Mouse (Mus musculus): Measurements from ENCODE around the gene Ccdc15.
"Not testable (repeated sequence)": the region's sequence is repeated elsewhere in the genome, so short reads cannot be mapped to it uniquely, and the experiment has no call there.

Ccdc15 gene

DNA sequence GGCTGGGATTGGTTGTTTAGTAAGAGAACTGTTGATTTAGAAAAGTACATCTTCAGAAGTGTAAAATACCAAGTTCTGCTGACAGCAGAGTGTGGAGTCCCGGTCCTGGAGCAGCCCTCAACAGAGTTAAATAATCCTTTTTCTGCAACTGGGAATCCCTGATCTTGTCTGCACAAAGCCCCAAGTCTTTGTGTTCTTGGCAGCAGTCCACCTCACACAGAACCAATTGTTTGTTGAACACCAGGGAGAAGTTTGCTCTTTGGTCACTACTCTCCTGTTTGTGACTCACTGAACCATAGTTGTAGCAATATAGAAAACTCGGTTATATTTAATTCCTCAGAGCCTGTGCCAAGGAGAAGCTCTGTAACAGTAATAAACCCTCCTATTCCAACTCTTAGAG lies 3.0 kb upstream of the Ccdc15 start:
- no peak for DNase-seq (ENCODE audit: low spot score in 2 of 2)

DNA sequence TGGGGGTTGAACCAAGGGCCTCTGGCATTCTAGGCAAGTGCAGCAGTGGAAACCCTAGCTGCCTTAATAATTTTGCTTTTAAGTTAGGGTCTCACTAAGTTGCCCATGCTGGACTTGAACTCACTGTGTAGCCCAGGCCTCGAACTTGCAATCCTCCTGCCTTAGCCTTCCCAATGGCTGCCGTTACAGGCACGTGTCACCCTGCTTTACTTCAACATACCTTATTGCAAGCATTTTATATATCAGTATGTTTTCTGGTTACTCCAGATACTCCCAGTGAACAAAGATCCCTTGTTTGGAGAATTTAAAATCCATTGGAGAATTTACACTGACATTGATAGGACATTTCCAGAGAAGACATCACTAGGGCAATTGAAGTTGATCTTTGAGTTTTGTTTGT lies 818 bp upstream of the Ccdc15 start:
- no peak for DNase-seq (ENCODE audit: low spot score in 2 of 2)

DNA sequence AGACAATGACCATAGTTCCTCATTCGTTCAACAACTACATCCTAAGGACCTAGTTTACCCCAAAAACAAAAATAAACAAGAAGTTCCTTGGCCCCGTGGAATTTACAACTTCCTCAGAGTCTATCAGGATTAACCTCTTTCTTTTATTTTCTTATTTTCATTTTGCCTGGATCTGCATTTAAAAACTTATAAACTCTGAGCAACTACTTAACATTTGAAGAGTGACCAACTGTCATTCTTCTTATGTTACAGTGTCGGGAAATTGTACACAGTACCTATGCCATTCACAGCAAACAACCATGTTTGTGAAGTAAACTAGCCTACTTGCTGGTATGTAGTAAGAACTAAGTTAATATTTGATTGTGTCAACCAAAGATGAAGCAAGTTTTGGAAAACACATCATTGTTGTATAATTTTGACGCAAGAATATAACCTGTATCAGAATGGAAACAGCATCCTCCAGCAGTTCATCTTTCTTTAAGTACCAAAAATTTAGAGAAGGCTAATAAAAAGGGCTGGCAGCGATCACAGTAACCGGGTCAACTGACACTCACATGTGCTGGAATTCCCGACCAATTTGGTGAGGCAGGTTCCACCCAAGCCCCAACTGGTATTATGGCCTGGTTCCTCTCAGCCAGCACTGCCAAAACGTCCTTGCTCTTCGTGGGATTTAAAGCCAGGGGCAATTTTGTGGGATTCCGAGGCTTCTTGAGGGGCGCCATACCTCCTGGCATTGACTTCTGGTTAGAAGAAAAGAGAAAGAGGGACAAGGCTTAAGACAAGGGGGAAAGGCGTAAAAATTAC lies 846 bp downstream of the Ccdc15 start:
- DNase-seq (ENCODE audit: low spot score in 2 of 2) = peak in 1 of 2 experiments; percentile 16

DNA sequence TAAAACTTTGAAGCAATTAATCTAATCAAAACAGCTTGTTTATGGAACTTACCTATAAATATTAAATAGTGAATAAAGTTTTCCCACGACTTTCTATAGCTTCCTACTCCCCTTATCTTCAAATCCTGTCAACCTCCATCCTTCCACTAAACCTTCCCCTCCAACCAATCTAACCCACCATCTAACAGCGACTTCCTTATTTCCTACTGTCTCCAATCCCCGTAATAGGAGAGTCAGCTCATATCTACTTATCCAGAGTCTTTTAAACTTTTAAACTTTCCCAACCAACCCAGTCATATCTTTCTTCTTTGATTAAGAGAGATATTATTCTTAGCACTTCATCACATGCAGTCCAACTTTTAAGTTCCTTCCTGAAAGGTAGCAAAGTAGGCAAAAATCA lies 2.8 kb downstream of the Ccdc15 start:
- DNase-seq (ENCODE audit: low spot score in 2 of 2) = no peak

DNA sequence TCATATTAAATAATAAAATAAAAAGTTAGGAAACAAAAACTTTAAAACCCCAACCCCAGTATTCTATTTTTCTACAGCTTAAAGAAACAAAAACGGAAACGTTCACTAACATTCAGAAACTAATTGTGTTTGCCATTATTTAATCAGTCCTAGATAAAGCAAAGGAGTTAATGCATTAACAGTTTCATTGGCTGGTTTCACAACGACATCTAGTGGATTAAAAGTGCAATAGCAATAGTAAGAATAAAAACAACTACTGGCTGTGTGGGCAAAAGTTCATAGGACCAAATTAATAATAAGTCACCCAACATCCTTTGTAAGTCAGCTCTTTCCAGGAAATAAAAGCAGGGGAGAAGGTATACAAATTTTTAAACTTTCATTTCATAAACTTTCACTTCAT lies 18.8 kb downstream of the Ccdc15 start:
- no peak for DNase-seq (ENCODE audit: low spot score in 2 of 2)

DNA sequence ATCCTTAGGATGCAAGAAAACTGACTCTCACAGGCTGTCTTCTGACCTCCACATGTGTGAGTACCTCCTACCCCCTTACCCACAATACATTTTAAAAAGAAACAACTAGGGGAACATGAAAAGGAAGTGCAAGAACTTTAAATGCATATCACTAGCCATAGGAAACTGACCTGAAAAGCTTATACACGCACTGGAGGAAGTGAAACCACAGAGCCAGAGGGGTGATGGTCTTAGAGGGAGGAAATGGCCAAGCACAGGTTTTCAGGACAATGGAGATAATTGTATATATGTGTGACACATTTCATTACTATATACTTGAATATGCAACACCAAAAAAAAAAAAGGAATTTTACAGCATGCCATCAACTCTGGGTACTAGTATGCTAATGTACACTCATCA lies 46.5 kb downstream of the Ccdc15 start:
- DNase-seq (ENCODE audit: low spot score in 2 of 2) = no peak

DNA sequence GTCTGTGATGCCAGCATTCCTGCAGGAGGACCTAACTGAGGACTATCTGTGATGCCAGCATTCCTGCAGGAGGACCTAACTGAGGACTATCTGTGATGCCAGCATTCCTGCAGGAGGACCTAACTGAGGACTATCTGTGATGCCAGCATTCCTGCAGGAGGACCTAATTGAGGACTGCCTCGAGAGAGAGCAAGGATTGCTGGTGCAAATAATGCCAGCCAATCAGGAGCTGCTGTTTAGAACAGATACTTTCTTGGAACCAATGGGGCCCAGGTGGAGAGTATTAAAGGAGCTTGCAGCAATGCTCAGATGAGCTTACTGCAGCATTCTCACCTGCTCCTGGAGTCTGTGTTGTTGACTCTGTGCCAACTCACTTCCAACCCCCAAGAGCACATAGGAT lies 47.7 kb downstream of the Ccdc15 start:
- DNase-seq (ENCODE audit: low spot score in 2 of 2) = not testable (repeated sequence)

DNA sequence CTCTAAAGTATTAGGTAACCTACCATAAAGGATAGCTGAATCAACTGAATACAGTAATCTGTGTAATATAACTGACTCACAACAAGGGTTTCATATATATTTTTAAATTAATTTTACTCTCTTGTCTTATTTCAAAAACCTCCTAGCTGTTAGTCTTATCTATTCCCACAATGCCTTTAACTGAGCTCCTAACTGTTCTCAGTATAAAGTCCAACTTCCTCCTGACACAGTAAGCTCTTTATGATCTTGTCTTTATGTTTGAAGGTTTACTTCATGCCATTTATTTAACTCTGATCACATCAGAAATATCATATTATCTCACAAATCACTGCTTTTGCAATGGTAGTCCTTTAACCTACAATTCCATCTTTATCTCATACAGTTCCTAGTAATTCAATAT lies 52.6 kb downstream of the Ccdc15 start:
- DNase-seq (ENCODE audit: low spot score in 2 of 2) = no peak

DNA sequence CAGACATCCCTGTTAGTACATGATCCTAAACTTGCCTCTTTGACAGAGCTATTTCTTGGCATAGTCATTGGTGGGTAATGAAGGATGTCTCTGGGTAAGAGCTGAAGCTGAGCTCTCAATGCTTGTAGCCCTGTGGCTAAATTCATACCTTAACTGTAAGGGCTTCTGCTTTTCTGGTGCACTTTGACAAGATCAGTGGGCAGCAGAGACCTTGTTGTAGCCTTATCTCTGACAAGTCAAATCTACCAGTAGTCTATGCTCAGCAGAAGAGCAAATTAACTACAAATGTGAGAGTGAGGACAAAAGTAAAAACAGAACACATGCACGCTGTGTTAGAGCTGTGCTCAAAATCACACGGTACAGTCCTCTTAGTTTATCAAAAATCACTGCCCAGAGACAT lies 81.6 kb downstream of the Ccdc15 start:
- no peak for DNase-seq (ENCODE audit: low spot score in 2 of 2)

DNA sequence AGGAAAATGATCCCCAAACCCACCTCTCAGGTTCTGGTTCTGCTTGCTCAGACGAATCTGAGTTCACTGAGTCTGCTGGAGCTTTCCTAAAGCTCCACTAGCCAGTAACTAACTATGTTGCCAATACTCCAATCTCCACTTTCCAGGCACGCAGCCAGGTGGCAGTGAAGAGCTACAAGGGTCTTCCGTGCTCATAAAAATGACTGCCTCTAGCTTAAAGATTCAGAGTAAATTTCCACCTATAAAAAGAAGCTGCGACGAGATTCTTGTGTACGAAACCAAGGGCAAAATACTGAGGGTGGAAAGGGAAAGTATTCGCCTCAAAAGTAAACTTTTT lies 92.4 kb downstream of the Ccdc15 start:
- no peak for DNase-seq (ENCODE audit: low spot score in 2 of 2)

DNA sequence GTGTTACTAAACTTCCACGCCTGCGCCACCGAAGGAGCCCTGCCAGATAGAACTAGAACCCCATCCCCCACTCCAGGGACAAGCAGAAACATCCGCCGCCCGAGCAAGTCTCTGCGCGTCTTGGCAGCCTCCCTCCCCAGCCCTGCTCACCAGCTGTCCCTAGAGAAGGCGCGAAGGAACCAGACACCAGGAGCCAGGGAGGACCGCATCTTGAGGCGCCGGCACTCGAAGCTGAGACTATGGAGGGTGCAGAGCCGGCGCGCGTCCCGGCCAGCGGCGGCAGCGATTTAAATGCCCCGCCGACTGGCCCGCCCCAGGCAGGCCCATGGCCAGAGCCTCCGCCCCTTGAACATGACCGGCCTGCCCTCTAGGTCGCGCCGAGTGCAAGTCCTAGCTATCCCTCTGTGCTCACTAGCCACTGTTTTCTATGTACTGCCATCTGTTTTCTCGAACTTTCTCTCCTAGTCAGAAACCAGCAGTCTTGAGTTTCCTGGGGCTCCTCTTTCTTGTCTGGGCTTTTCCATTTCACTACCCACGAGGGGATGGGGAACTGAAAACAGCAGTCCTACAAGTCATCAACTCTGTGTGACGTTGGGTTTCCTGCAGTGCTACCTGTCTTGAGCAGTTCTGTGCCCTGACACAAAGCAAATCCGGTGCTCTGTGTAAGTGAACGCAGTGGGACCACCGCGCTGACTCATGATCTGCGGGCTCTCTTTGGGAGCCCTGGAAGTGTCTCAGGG lies 92.9 kb downstream of the Ccdc15 start, which contains the start of gene Slc37a2:
Gene Slc37a2, minus strand, starts transcription at position 590 of the 740 bp plus-strand sequence.
- peak; percentile 70 to 72 for DNase-seq (ENCODE audit: low spot score in 2 of 2)

DNA sequence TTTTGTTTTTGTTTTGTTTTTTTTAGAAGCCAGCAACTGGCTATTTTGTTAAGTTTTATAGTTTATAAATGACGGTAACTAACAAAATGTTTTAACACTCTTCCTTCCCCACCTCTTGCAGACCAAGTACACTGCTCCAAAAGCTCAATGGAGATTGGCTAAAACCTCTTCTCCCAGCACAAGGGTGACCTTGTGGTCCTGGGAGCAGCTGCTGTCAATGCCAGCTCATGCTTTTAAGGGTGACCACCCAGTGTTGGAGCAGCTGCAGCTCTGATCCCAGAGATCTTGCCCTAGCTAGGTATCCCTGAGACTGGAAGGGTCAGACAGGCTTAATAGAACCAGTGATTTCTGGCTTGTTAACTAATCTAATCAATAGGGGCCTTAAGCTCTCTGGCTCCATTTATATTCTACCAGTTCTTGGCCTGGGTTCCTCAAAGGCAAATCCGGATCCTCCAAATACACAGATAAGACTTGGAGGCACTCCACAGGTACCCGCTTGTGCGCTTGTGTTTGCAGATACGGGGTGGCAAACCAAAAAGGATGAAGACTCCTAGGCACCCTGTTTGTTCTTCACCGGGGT lies 93.6 kb downstream of the Ccdc15 start:
- DNase-seq (ENCODE audit: low spot score in 2 of 2) = no peak

DNA sequence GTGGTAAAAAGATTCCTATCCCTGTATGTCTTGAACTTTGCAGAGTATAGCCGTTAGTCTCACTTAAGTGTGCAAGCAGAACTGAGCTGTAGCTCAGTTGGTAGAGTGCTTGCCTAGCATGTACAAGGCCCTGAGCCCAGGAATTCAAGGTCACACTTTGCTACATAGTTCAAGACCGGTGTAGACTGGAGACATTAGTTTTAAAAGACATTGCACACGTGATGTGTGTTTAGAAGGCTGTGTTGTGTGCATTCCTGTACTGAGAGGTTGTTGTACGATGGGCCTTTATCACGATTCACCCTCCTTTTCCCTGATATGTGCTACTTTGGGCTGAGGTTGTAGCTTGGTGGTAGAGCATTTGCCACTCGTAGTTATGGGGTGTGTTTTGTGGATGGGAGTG lies 97.6 kb downstream of the Ccdc15 start:
- no peak for DNase-seq (ENCODE audit: low spot score in 2 of 2)

DNA sequence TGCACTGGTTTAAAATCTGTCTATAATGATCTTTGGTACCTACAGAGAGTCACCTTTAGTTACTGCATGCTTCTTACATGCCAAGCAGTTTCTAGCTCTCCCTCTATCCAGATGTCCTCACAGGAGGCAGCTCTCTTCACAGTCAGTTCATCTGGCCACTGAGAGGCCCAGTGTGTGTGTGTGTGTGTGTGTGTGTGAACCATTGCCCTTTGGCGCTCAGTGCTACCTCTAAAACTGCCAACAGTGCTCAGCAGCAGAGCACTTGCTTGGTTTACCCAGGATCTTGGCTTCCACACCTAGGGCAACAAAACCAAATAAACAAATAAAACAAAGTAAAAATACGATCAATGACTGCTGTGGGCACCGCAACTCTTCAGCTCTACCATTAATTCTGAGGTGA lies 98.3 kb downstream of the Ccdc15 start:
- DNase-seq (ENCODE audit: low spot score in 2 of 2) = no peak

DNA sequence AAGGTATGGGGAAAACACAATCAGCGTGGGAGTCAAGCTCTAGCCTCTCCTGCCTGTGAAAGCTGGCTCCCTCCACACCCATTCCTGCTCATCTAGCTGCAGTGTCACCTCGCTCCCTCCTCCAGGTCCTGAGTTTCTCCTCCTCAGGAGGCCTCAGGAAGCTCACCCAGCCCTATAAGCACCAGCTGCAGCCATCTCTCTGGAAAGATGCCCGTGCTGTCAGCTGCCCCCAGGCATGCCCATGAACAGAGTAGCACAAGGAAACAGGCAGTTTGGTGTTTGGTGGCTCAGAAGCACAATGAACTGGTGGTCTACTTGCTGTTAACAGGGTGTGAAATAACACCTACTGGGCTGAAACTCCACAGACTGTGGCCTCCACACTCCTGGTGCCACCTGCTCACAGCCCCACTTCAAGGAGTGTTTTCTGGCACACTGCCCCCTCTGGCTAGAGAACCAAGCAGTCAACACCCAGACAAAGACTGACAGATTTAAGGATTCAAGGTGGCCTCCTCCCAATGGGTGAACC lies 99.8 kb downstream of the Ccdc15 start:
- DNase-seq (ENCODE audit: low spot score in 2 of 2) = no peak

DNA sequence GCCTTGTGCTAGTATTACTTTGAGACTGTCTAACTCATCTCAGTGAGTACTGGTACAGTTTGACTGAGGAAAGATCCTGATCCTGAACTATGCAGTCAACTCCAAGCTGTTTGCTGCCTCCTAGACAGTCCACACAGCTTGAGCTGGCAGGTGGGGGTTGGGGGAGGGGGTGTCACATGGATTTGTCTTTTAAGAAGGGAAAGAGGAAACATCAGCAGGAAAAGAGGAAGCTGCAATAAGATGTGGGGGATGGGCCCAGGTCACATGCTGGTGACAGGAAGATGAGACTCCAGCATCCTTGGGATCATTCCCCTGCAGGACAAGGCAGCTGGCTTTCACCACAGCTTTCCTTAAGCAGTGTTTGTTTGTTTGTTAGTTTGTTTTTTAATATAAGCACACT lies 100.8 kb downstream of the Ccdc15 start:
- DNase-seq (ENCODE audit: low spot score in 2 of 2) = peak; percentile 52 to 59

DNA sequence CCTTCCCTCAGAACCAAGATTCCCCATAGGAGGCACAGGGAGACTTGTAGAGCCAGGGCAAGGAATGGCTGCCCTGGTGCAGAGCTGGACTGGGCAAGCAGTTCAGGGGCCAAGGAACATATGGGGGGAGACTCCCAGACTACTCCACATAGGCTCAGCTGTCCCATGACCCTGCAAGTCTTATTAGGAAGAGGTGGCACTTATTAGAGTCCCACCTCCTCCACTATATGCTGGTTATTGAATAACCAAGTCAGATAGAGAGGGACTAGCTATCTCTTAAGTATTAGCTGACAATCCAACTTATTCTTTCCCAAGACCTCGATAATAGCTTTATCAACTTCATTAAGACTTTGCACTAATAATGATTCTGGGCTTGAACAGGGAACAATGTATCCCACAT lies 102.4 kb downstream of the Ccdc15 start:
- DNase-seq (ENCODE audit: low spot score in 2 of 2) = no peak

DNA sequence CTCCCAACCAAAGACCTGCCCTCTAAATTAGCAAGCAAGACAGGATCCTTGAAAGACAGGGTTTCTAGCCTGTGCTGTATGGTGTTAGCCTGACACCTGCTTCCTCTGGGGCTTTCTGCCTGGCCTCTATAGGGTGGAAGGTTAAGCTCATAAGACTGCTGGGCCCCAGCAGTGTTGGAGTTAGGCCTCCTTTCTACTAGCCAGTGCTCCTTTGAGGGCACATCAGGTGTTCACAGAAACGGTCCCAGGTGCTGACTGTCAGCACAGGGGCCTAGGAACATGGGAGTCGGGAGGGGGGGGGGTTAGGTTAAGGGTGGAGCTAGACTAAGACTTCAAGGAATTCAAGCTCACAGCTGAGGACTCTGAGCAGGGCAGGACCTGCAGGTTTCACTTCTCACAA lies 102.8 kb downstream of the Ccdc15 start:
- no peak for DNase-seq (ENCODE audit: low spot score in 2 of 2)

DNA sequence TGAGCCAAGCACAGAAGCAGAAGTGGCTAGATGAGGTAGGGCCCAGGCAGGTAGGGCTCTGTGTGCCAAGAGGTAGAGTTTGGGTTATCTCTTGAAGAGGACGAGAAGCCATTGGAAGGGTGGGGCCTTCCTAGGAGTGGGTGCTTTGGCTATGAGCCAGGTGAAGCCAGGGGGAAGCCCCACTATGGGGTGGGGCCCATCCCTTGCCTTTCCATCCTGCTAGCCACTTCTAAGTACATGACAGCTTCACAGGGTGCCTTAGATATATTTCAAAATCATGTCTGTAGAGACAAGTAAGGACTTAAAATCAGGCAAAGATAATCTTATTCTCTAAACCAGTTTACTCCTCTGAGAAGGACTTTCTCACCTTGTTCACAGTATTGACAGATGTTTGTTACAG lies 103.6 kb downstream of the Ccdc15 start:
- no peak for DNase-seq (ENCODE audit: low spot score in 2 of 2)

DNA sequence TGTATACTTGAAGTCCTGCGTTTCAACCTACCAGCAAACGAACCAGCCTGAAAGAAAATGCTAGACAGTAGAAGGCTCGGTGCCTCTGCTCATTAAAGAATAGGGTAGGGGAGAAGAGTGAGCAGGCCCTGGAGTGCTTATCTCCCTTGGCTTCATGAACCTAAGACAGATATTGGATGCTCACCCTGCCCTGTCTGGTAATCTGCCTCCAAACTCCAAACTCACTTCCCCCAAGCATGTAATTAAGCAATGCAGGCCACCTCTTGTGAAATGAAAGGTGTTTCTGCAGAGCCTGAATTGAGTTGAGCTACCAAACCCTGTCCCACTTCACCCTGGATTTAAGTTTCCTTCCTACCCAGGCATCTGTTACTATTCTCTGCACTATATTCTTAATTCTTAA lies 105.5 kb downstream of the Ccdc15 start:
- no peak for DNase-seq (ENCODE audit: low spot score in 2 of 2)

DNA sequence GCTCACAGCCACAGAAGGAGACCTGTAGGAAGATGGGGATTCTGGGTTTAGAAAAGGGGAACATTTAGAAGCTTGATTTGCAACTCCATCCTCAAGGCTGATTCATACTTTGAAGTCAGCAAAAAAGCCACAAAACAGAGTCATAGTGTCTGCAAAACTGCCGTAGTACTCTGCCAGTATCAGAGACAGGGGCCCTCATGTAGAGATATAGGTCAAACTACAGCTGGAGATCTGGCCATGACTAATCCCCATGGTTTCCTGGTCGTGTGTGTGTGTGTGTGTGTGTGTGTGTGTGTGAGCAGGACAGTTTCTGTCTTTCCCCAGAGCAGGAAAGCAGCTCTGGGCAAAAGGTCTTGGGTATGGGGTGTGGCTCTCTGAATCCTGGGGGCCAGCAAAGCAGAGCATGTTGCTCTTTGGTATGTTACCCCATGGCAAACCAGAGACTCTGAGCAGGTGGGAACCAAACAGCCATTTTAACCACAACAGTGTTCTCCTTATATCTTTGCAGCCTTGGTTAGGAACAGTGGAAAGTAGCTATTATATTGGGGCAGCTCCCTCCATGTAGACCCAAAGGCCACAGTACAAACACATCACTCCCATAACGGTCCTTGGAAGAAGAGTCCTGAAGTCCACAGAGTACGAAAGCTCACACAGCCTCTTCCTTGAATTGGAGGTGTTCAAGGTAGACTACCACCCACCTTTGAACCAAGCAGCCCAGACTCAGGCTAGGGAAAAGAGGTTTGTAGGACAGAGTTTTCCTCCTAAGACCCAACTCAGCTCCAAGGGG lies 112.1 kb downstream of the Ccdc15 start:
- DNase-seq (ENCODE audit: low spot score in 2 of 2) = peak; percentile 15 to 38

All from heart, adult 9 months (tissue).